Mouse (Mus musculus) megakaryocyte, embryonic 14.5 days (primary cell): Measurements from ENCODE around the gene Grip1. TPM values are rescaled to one million over a fixed set of nuclear protein-coding genes. Genes with fewer than 3 reads are reported as not detected.

ENCODE experiments used
- H3K27me3 ChIP-seq: replicated peaks from 2 replicates; pipeline ENCODE3; 2012; ENCODE audit warnings: inconsistent platforms
- H3K36me3 ChIP-seq: replicated peaks from 2 replicates; pipeline ENCODE3; 2012; ENCODE audit warnings: low read length, inconsistent platforms, mixed read lengths
- H3K4me1 ChIP-seq: 2 replicates; pipeline ENCODE4 v1.6.1; 2012; ENCODE audit warnings: inconsistent platforms
- H3K4me3 ChIP-seq: replicated peaks from 2 replicates; pipeline ENCODE3; 2012; ENCODE audit warnings: moderate library complexity, mild to moderate bottlenecking, inconsistent platforms
- H3K9me3 ChIP-seq: 2 replicates; pipeline ENCODE4 v1.6.1; 2012; ENCODE audit warnings: inconsistent platforms
- FLI1 ChIP-seq: IDR thresholded peaks from 2 replicates; pipeline ENCODE4 v1.6.1; 2012; ENCODE audit warnings: low read length, inconsistent platforms, mixed read lengths
- GATA1 ChIP-seq: IDR thresholded peaks from 3 replicates; pipeline ENCODE4 v1.6.1; 2012; ENCODE audit warnings: mixed read lengths, low read length, inconsistent platforms, borderline replicate concordance
- polyA plus RNA-seq: library from polyadenylated mRNA; stranded (reverse); fragments of >175 nt; gene quantifications from 2 replicates; pipeline ENCODE4 v1.2.3, GENCODE M21; 2012; ENCODE audit warnings: low replicate concordance; ENCODE audit not compliant: insufficient read depth

The Grip1 gene
- polyA plus RNA-seq, 1 experiment: 0.08 TPM

DNA sequence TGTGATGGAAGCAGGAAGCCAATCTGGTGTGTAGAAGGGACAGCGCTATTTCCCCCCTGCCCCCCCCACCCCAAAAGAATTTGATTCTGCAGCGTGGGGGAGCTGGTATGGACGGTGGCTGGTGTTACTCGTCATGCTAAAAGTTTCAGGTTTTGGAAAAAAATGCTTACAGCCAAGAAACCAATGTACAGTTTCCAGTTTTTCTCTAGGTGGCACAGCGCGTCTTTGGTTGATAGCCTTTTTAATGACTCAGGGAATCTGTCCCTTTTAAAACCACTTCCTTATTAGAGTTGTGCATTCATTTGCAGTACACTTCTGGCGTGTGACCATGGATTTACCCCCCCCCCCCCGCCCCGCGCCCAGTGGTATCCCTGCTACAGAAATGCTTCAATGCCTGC lies 1.9 kb downstream of the Grip1 start:
- H3K4me3 ChIP-seq: no peak overlapping the region
- no peak for TF ChIP-seq GATA1
- H3K4me1 ChIP-seq: peaks cover 28% of the 10 kb centered on the region
- H3K36me3 ChIP-seq: no peaks in the 10 kb centered on the region
- H3K9me3 ChIP-seq: peaks cover 14% of the 10 kb centered on the region
- H3K27me3 ChIP-seq: peaks cover 70% of the 10 kb centered on the region

DNA sequence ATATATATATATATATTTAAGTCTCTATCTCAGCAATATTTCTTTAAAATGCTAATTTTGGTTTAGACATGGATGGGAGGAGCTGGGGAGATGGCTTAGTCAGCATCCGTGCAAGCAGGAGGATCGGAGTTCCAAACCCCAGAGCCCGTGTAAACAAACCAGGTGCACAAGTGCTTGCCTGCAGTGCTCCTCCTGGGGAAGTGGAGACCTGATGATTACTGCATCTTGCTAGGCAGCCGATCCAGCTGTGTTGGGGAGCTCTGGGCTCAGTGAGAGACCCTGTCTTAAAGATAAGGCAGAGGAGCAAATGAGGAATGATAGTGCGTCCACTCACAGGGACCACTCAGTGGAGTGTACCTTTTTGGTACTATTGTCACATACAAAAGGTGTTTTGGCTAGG lies 3.5 kb downstream of the Grip1 start:
- H3K4me3 ChIP-seq: no peak overlapping the region
- H3K4me1 ChIP-seq: peaks cover 28% of the 10 kb centered on the region
- peaks cover 9% of the 10 kb centered on the region; the same call in 1 of the 2 replicates for H3K9me3 ChIP-seq
- TF ChIP-seq FLI1: no peak
- TF ChIP-seq GATA1: no peak
- peaks cover 65% of the 10 kb centered on the region for H3K27me3 ChIP-seq
- no peaks in the 10 kb centered on the region for H3K36me3 ChIP-seq

DNA sequence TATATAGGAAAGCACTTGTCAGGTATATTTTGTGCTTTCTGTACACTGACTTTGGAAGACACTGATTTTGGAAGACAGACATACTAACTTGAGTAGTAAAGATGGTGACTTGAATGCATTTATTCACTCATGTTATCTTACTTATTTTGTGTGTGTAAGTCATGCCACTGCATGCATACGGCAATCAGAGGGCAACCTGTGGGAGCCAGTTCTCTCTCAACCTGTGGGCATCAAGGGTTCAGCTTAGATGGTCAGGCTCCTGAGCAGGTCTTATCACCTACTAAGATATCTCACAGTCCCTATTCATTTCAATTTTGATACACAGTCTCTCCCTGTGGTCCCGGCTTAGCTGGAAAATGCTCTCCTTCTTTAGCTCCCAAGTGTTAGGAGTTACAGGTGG lies 5.4 kb downstream of the Grip1 start:
- Histone ChIP-seq H3K27me3 (peaks cover 47% of the 10 kb centered on the region), H3K4me3 (no peak overlapping the region), H3K9me3 (peaks cover 11% of the 10 kb centered on the region; the same call in 1 of the 2 replicates), H3K36me3 (no peaks in the 10 kb centered on the region), H3K4me1 (peaks cover 12% of the 10 kb centered on the region)
- TF ChIP-seq GATA1: no peak
- TF ChIP-seq FLI1: no peak

DNA sequence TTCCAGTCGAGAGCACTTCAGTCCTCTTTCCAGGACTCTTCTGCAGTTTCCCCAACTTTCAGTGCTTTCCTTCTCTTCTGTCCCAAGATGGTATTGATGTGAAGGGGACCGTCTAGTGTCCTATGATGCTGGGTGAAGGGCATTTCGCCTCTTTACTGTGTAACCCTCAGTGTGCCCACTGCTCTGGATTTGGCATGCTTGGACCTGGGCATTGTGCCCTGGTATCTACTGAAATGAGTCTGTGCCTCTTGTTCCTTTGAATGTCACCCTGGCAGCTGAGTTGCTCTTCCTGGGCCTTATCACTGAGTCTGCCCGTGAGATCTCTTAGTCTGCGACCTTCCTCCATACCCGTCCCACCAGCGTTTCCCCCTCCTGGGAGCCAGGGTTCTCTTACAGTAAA lies 9.7 kb downstream of the Grip1 start:
- peaks cover 15% of the 10 kb centered on the region for H3K27me3 ChIP-seq
- H3K36me3 ChIP-seq: no peaks in the 10 kb centered on the region
- no peaks in the 10 kb centered on the region for H3K4me1 ChIP-seq
- TF ChIP-seq GATA1 (no peak), FLI1 (no peak)
- H3K9me3 ChIP-seq: peaks cover 18% of the 10 kb centered on the region
- no peak overlapping the region for H3K4me3 ChIP-seq

DNA sequence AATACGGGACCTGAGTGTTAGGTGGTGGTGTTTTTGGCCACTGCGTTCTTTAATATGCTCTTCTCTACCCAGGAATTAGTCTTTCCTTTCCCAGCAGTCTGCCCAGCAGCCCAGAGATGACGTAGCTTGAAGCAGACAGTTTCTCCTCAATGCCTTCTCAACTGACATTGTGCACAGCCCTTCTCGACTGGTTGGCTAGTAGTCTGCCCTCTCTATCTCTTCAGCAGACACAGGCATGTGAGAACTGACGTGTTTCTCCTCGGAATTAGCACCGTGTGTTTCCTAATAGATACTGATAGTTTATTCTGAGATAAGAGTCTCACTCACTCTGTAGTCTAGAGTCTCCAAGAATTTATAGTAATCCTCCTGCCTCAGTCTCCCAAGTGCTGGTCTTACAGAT lies 10.2 kb downstream of the Grip1 start:
- H3K4me3 ChIP-seq: no peak overlapping the region
- H3K36me3 ChIP-seq: no peaks in the 10 kb centered on the region
- no peak for TF ChIP-seq GATA1
- H3K4me1 ChIP-seq: no peaks in the 10 kb centered on the region
- H3K27me3 ChIP-seq: peaks cover 13% of the 10 kb centered on the region
- H3K9me3 ChIP-seq: peaks cover 18% of the 10 kb centered on the region

DNA sequence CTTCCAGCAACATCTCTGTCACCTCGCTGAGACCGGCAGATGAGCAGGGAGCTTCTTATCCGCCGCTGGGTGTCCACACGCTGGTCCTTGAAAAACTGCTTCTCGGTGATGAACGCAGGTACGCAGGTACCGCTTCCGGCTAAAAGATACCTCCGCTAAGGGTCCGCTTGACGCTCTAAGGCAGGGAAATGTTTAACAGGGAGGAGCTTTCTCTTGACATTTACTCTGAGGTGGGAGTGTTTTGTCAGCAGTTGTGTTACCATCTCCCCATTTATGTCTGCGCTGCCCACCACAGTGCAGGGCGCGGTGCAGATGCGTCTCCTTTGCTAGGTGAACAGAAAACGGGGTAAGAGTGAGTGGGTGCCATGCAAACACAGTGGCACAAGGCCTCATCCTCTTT lies 14.3 kb downstream of the Grip1 start:
- H3K27me3 ChIP-seq: no peaks in the 10 kb centered on the region
- no peaks in the 10 kb centered on the region for H3K4me1 ChIP-seq
- peaks cover 24% of the 10 kb centered on the region for H3K9me3 ChIP-seq
- no peaks in the 10 kb centered on the region for H3K36me3 ChIP-seq
- TF ChIP-seq FLI1: no peak
- TF ChIP-seq GATA1: no peak
- H3K4me3 ChIP-seq: no peak overlapping the region

DNA sequence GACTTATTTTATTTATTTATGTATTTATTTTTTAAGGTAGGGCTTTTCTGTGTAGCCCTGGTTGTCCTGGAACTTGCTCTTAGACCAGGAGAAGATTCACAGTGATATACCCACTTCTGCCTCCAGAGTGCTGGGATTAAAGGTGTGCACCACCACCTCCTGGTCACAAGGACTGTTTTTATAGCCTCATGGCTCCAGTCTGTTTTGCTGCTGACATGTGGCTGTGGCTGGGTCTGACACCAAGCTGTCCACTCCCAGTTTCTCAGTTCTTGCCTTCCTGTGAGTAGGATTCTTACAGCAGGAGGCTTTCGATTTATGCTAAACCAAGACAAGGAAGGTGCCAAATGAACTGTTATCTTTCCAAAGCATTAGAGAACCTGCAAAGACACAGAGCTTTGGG lies 16.5 kb downstream of the Grip1 start:
- TF ChIP-seq FLI1 (no peak), GATA1 (no peak)
- H3K4me1 ChIP-seq: no peaks in the 10 kb centered on the region
- H3K4me3 ChIP-seq: no peak overlapping the region
- H3K36me3 ChIP-seq: no peaks in the 10 kb centered on the region
- peaks cover 17% of the 10 kb centered on the region for H3K9me3 ChIP-seq
- no peaks in the 10 kb centered on the region for H3K27me3 ChIP-seq

DNA sequence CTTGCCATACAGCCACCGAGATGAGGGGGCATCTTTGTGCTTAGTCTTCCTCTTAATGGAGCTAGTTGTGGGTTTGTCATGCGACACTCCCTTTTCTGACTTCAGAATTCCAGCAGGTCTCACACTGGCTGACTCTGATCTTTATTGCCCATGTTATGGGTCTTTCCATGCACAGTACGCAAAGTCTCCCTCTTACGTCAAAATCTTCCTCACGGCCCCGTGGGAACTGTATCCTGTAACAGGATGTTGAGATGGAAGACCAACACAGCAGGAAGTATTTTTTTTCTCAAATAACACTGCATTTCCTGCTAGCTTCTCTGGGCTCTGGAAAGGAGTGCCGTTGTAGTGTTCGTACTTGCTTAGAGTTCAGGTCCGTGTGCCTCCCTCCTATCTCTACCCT lies 21.5 kb downstream of the Grip1 start:
- H3K27me3 ChIP-seq: no peaks in the 10 kb centered on the region
- H3K9me3 ChIP-seq: peaks cover 8% of the 10 kb centered on the region
- TF ChIP-seq FLI1 (no peak), GATA1 (no peak)
- no peak overlapping the region for H3K4me3 ChIP-seq
- no peaks in the 10 kb centered on the region for H3K36me3 ChIP-seq
- no peaks in the 10 kb centered on the region for H3K4me1 ChIP-seq

DNA sequence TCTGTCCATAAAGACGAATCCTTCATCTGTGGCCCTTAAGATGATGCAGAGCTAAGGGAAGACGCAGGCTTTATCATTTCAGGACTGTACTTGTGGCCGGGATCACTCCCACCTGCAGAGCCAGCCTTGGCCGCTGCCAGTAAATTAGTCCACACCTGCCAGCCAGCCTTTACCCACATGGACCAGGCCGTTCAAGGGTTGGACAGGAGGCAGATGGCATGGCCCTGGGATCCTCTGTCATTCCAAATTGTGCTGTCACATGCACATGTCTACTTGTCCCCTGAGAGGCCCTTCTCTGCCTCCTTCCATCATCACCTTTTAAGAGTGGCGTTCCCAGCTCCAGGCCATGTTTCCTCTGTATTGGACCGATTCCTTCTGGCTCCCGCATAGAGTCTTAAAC lies 24.0 kb downstream of the Grip1 start:
- Histone ChIP-seq H3K4me3 (peak overlapping the region; percentile 13), H3K36me3 (no peaks in the 10 kb centered on the region), H3K9me3 (peaks cover 5% of the 10 kb centered on the region), H3K27me3 (no peaks in the 10 kb centered on the region), H3K4me1 (no peaks in the 10 kb centered on the region)
- no peak for TF ChIP-seq FLI1
- TF ChIP-seq GATA1: no peak

DNA sequence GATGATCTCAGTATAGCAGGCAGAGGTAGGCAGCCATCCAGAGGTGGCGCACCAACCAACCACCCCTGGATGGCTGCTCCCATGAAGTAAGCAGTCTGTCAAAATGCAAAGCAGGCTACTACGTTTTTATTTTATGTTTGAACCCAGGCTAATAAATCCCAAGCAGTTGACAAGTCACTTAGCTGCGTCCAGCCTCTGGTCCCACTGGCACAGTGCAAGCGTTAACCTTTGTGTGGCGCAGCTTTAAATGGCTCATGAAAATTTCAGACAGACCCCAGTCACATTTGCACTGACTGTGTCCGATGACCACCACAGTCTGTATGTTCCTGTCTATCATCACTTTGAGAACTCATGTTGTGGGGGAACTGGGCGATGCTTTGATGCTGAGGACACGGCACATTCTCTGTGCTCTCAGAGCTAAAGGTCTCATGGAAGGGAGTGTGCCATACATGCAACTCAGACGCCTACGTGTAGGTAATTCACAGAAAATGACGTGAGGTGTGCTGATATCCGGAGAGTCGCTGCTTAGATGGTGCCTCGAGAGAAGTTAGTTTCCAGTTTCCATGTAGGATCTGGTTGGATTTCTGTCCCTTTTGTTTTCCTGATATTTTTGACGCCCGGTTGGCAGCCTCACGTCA lies 29.6 kb downstream of the Grip1 start:
- H3K4me1 ChIP-seq: no peaks in the 10 kb centered on the region
- no peaks in the 10 kb centered on the region for H3K27me3 ChIP-seq
- H3K9me3 ChIP-seq: peaks cover 7% of the 10 kb centered on the region; the same call in 1 of the 2 replicates
- H3K4me3 ChIP-seq: no peak overlapping the region
- no peak for TF ChIP-seq FLI1
- H3K36me3 ChIP-seq: no peaks in the 10 kb centered on the region

DNA sequence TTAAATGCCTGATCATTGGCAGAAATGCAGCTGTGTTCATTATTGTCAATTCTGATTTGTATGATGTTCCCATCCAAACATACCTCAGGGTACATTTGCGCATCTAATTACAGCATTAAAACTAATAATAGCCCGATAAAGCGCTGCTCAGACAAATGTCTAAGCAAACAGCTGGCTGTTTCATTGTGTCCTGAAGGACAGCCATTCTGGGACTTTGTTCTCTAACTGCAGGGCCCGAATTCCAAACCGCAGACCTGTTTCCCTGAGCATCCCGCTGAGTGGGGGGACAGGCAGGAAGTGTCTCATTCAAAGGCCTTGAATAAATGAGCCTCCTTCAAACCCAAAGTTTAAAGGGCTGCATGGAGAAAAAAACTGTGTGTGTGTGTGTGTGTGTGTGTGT lies 30.1 kb downstream of the Grip1 start:
- H3K4me3 ChIP-seq: no peak overlapping the region
- H3K4me1 ChIP-seq: no peaks in the 10 kb centered on the region
- H3K36me3 ChIP-seq: no peaks in the 10 kb centered on the region
- no peaks in the 10 kb centered on the region for H3K27me3 ChIP-seq
- peaks cover 7% of the 10 kb centered on the region; the same call in 1 of the 2 replicates for H3K9me3 ChIP-seq
- TF ChIP-seq GATA1: no peak
- TF ChIP-seq FLI1: no peak
